Mouse (Mus musculus) megakaryocyte, embryonic 14.5 days (primary cell): Measurements from ENCODE around the gene 6430571L13Rik.

Experiments
- FLI1 ChIP-seq: IDR thresholded peaks from 2 replicates; pipeline ENCODE4 v1.6.1; 2012; ENCODE audit warnings: low read length, inconsistent platforms, mixed read lengths
- GATA1 ChIP-seq: IDR thresholded peaks from 3 replicates; pipeline ENCODE4 v1.6.1; 2012; ENCODE audit warnings: mixed read lengths, low read length, inconsistent platforms, borderline replicate concordance

DNA sequence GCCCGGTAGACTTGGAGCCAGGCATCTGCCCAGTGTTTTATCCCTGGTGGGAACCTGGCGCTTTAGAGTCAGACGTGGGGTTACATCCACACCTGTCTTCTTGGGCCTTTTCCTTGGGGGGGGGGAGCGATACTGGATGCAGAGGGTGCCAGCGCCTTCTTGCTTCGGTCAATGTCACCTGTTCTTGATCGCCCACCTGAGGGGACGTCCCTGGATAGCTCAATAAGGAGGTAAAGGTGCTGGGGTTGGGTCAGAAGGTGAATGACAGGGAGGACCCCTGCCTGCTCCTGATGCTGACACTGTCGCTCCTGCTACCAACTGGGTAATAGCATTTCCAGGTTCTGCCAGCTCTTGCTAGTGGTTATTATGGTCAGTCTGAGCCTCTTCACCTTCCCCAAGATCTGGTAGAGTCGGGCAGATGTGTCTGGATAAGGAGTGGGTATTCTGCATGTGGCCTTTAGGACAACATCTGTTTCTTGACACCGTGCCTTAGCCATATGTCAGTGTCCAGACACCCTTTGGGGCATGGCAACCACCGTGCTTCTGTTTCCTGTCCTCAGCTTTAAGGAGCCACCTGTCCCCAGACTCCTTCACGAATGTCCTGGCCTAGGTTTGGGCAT lies 60.4 kb downstream of the 6430571L13Rik start:
- TF ChIP-seq GATA1 = no peak
- TF ChIP-seq FLI1 = no peak
